Mouse (Mus musculus): Measurements from ENCODE around the gene Ncbp1.

- no peak for TF ChIP-seq CTCF (IDR thresholded peaks at IDR 0.05; ENCODE audit: extremely low read depth, insufficient read depth, insufficient read length, insufficient replicate concordance)
- no peak for TF ChIP-seq POLR2A (IDR thresholded peaks at IDR 0.05; ENCODE audit: low read depth, low read length)
Observed at GRCm38 (mm10) chr4:46094916-46095825, 43.2 kb upstream of the Ncbp1 start.
